Mouse (Mus musculus): ENCODE measurements around the gene Nfkbie. TPM values are rescaled to one million over a fixed set of nuclear protein-coding genes. Genes with fewer than 3 reads are reported as not detected.

Gene Nfkbie
- polyA plus RNA-seq (2014; fragmentation: Illumina TruSeq; extraction: RNeasy Lipid Tissue Mini Kit (QIAGEN cat#74804)) = 1.00 TPM

DNA sequence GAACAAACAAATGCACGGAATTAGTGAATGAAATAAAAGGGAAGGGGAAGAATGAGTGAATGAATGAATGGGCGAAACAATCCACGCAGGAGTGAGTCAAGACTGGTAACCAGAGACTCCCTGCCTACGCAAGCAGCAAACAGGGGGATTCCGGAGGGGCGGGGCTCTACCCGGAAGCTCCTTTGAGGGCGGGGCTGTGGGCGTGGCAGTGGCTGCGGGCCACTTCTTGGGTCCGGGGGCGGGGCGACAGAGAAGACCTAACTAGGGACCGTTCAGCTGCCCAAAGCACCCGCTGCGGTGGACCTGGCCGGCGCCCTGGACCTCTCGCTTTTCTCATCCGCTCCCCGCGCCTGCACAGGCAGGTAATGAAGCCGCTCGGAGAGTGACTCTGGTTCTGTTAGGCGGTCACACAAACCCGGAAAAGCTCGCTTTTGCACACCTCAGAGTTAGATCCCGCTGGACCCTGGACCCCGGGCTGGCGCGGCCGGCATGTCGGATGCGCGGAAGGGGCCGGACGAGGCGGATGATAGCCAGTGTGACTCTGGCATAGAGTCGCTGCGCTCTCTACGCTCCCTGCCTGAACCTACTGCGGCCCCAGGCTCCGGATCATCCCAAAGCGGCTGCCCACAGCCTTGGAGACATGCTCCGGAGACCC, at the start of gene Nfkbie:
TSS of gene Nfkbie (plus strand) at position 252 of the 655 bp plus-strand sequence.

GRCm38 (mm10) chr17:45506700-45507189, 48.8 kb upstream of the Nfkbie start, which contains the start of gene Aars2:
TSS of gene Aars2 (plus strand) at chr17:45506841.

DNA sequence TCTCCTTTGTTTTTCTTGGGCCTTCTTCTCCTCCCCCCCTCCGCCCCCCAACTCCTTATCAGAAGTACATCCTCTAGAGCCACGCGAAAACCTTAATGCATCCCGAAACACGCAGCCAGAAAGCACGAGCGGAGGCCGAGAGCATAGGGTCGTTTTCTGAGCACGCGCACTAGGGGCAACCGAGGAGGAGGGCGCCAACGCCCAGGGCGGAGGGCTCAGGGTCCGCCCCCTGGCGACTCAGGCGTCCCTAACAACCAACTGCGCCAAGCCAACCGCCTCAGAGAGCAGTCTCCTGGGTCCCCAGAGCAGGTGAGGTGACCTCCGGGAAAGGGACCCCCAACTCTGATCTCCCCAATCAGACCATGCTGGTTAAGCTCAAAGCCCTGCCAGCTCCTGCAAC, 32.2 kb upstream of the Nfkbie start, which contains the start of gene Tcte1:
TSS of gene Tcte1 (plus strand) at position 172 of the 400 bp plus-strand sequence.

GRCm38 (mm10) chr17:45549617-45550181, 5.8 kb upstream of the Nfkbie start, which contains the start of gene Tmem151b:
TSS of gene Tmem151b (minus strand) at chr17:45549677.

GRCm38 (mm10) chr17:45563655-45564530, 8.4 kb downstream of the Nfkbie start, which contains the start of gene Slc35b2:
TSS of gene Slc35b2 (plus strand) at chr17:45563874.

GRCm38 (mm10) chr17:45573087-45573779, 17.7 kb downstream of the Nfkbie start, which contains the start of gene Hsp90ab1:
TSS of gene Hsp90ab1 (minus strand) at chr17:45573271.

GRCm38 (mm10) chr17:45599446-45600242, 44.1 kb downstream of the Nfkbie start, which contains the start of gene Slc29a1:
TSS of gene Slc29a1 (minus strand) at chr17:45599606.

GRCm38 (mm10) chr17:45601877-45602304, 46.4 kb downstream of the Nfkbie start, which contains the start of gene Mymx:
TSS of gene Mymx (minus strand) at chr17:45602102.

Other genes with a start within 250 kb of the Nfkbie start
- 85.7 TPM for gene Cdc5l, start 122.0 kb upstream of the Nfkbie start, polyA plus RNA-seq (2014; fragmentation: Illumina TruSeq; extraction: RNeasy Lipid Tissue Mini Kit (QIAGEN cat#74804))
- 0.51 TPM for gene Spats1, start 80.3 kb upstream of the Nfkbie start, polyA plus RNA-seq (2014; fragmentation: Illumina TruSeq; extraction: RNeasy Lipid Tissue Mini Kit (QIAGEN cat#74804))
- gene Aars2, start 48.9 kb upstream of the Nfkbie start, polyA plus RNA-seq (2014; fragmentation: Illumina TruSeq; extraction: RNeasy Lipid Tissue Mini Kit (QIAGEN cat#74804)) = not detected
- gene Tcte1, start 32.3 kb upstream of the Nfkbie start, polyA plus RNA-seq (2014; fragmentation: Illumina TruSeq; extraction: RNeasy Lipid Tissue Mini Kit (QIAGEN cat#74804)) = 1.5 TPM
- 0.46 TPM for gene Tmem151b, start 6.0 kb upstream of the Nfkbie start, polyA plus RNA-seq (2014; fragmentation: Illumina TruSeq; extraction: RNeasy Lipid Tissue Mini Kit (QIAGEN cat#74804))
- 3.2 TPM for gene Slc35b2, start 8.2 kb downstream of the Nfkbie start, polyA plus RNA-seq (2014; fragmentation: Illumina TruSeq; extraction: RNeasy Lipid Tissue Mini Kit (QIAGEN cat#74804))
- 3,146 TPM for gene Hsp90ab1, start 17.6 kb downstream of the Nfkbie start, polyA plus RNA-seq (2014; fragmentation: Illumina TruSeq; extraction: RNeasy Lipid Tissue Mini Kit (QIAGEN cat#74804))
- gene Slc29a1, start 43.9 kb downstream of the Nfkbie start, polyA plus RNA-seq (2014; fragmentation: Illumina TruSeq; extraction: RNeasy Lipid Tissue Mini Kit (QIAGEN cat#74804)) = 9.0 TPM
- not detected for gene Mymx, start 46.4 kb downstream of the Nfkbie start, polyA plus RNA-seq (2014; fragmentation: Illumina TruSeq; extraction: RNeasy Lipid Tissue Mini Kit (QIAGEN cat#74804))
- 0.29 TPM for gene Capn11, start 103.6 kb downstream of the Nfkbie start, polyA plus RNA-seq (2014; fragmentation: Illumina TruSeq; extraction: RNeasy Lipid Tissue Mini Kit (QIAGEN cat#74804))
- gene Mrpl14, start 130.6 kb downstream of the Nfkbie start, polyA plus RNA-seq (2014; fragmentation: Illumina TruSeq; extraction: RNeasy Lipid Tissue Mini Kit (QIAGEN cat#74804)) = 1.3 TPM
- 4.7 TPM for gene Tmem63b, start 131.2 kb downstream of the Nfkbie start, polyA plus RNA-seq (2014; fragmentation: Illumina TruSeq; extraction: RNeasy Lipid Tissue Mini Kit (QIAGEN cat#74804))
- gene 1600014C23Rik, start 178.1 kb downstream of the Nfkbie start, polyA plus RNA-seq (2014; fragmentation: Illumina TruSeq; extraction: RNeasy Lipid Tissue Mini Kit (QIAGEN cat#74804)) = not detected